Mouse (Mus musculus) forebrain, embryonic 16.5 days (tissue): ENCODE measurements around the gene Tppp2. TPM values are rescaled to one million over a fixed set of nuclear protein-coding genes. Genes with fewer than 3 reads are reported as not detected.

ENCODE experiments used
- ATAC-seq: fragments of 200-750 bp; cut with Nextera tagmentation; 2 replicates; pipeline ENCODE4 v1.8.0; 2017; ENCODE audit warnings: mild to moderate bottlenecking, moderate library complexity
- H3K27ac ChIP-seq: fragments of 300-500 bp; sonication (generic); 2 replicates; pipeline ENCODE4 v1.5.1; 2014; ENCODE audit warnings: low read length, control low read depth
- H3K27me3 ChIP-seq: fragments of 300-500 bp; sonication (generic); replicated peaks from 2 replicates; pipeline ENCODE4 v1.6.1; 2014; ENCODE audit warnings: low read length; ENCODE audit not compliant: control insufficient read depth, insufficient read depth
- H3K36me3 ChIP-seq: fragments of 300-500 bp; sonication (generic); 2 replicates; pipeline ENCODE4 v1.6.1; 2014; ENCODE audit not compliant: control insufficient read depth, insufficient read depth
- H3K4me1 ChIP-seq: fragments of 300-500 bp; sonication (generic); replicated peaks from 2 replicates; pipeline ENCODE4 v1.6.1; 2014; ENCODE audit warnings: low read length; ENCODE audit not compliant: control insufficient read depth, insufficient read depth
- H3K4me2 ChIP-seq: fragments of 300-500 bp; sonication (generic); 2 replicates; pipeline ENCODE4 v1.6.1; 2014; ENCODE audit warnings: mild to moderate bottlenecking, low read length, control low read depth
- H3K4me3 ChIP-seq: fragments of 300-500 bp; sonication (generic); replicated peaks from 2 replicates; pipeline ENCODE4 v1.5.1; 2014; ENCODE audit warnings: mild to moderate bottlenecking, low read length, control low read depth
- H3K9ac ChIP-seq: fragments of 300-500 bp; sonication (generic); replicated peaks from 2 replicates; pipeline ENCODE4 v1.6.1; 2014; ENCODE audit warnings: low read depth, low read length, control low read depth
- H3K9me3 ChIP-seq: fragments of 300-500 bp; sonication (generic); 2 replicates; pipeline ENCODE4 v1.6.1; 2016; ENCODE audit warnings: low read length; ENCODE audit not compliant: control insufficient read depth
- WGBS: fragments of 180-500 bp; shearing (Covaris S2); extraction: QIAGEN DNeasy Blood & Tissue Kit; methylation state at CpG from one replicate; pipeline ENCODE4 v1.1.7; 2014; 5-methylcytosine and 5-hydroxymethylcytosine counted together
- polyA plus RNA-seq: library from polyadenylated mRNA; unstranded; fragments of >200 nt; fragmentation: Nextera tagmentation; extraction: Ambion mirVana; gene quantifications from 2 replicates; pipeline ENCODE4 v1.2.1, GENCODE M21; 2015

The Tppp2 gene
- polyA plus RNA-seq: not detected in 2 replicates

- no peak for ATAC-seq
- H3K9ac ChIP-seq: no peak within 1 kb of the TSS
- H3K9me3 ChIP-seq: no peaks in the 10 kb centered on the region
- no peak within 1 kb of the TSS for H3K4me2 ChIP-seq
- 87% methylated on average over 4 of the region's 4 CpGs for WGBS
- H3K27ac ChIP-seq: no peak within 1 kb of the TSS
- H3K4me3 ChIP-seq: no peak within 1 kb of the TSS
- H3K36me3 ChIP-seq: no peaks in the 10 kb centered on the region
- H3K4me1 ChIP-seq: peaks cover 20% of the 10 kb centered on the region
- H3K27me3 ChIP-seq: no peaks in the 10 kb centered on the region
These were observed at the start of gene Tppp2 for GRCm38 (mm10) chr14:51918125-51918524. TSS of gene Tppp2 (plus strand) at chr14:51918425.

GRCm38 (mm10) chr14:51870756-51871155, 47.5 kb upstream of the Tppp2 start:
- H3K36me3 ChIP-seq: no peaks in the 10 kb centered on the region
- H3K9ac ChIP-seq: no peak overlapping the region
- no peaks in the 10 kb centered on the region for H3K4me1 ChIP-seq
- H3K4me2 ChIP-seq: no peak overlapping the region
- H3K9me3 ChIP-seq: no peaks in the 10 kb centered on the region
- 80% methylated on average over 2 of the region's 2 CpGs for WGBS
- H3K4me3 ChIP-seq: no peak overlapping the region
- ATAC-seq: no peak
- H3K27ac ChIP-seq: no peak overlapping the region
- H3K27me3 ChIP-seq: no peaks in the 10 kb centered on the region

- Histone ChIP-seq H3K4me1 (no peaks in the 10 kb centered on the region), H3K36me3 (no peaks in the 10 kb centered on the region), H3K27ac (no peak overlapping the region), H3K9me3 (no peaks in the 10 kb centered on the region), H3K9ac (no peak overlapping the region), H3K4me3 (no peak overlapping the region), H3K27me3 (no peaks in the 10 kb centered on the region), H3K4me2 (no peak overlapping the region)
- WGBS: 73% methylated on average over 9 of the region's 9 CpGs
- no peak for ATAC-seq
These were observed 46.5 kb upstream of the Tppp2 start for GRCm38 (mm10) chr14:51871741-51872140.

GRCm38 (mm10) chr14:51877517-51877916, 40.7 kb upstream of the Tppp2 start:
- H3K36me3 ChIP-seq: no peaks in the 10 kb centered on the region
- no peak overlapping the region for H3K4me3 ChIP-seq
- no peaks in the 10 kb centered on the region for H3K4me1 ChIP-seq
- 85% methylated on average over 3 of the region's 3 CpGs for WGBS
- H3K9ac ChIP-seq: no peak overlapping the region
- H3K4me2 ChIP-seq: no peak overlapping the region
- no peaks in the 10 kb centered on the region for H3K27me3 ChIP-seq
- ATAC-seq: no peak
- no peak overlapping the region for H3K27ac ChIP-seq
- H3K9me3 ChIP-seq: no peaks in the 10 kb centered on the region

GRCm38 (mm10) chr14:51883527-51884030, 34.6 kb upstream of the Tppp2 start:
- Histone ChIP-seq H3K9ac (no peak overlapping the region), H3K4me3 (peak overlapping the region; percentile 77), H3K36me3 (peaks cover 5% of the 10 kb centered on the region), H3K4me2 (peak overlapping the region; percentile 83), H3K27ac (0 out of 2 replicates have a peak overlapping the region, but pooled peaks have one; percentile 6), H3K4me1 (peaks cover 14% of the 10 kb centered on the region), H3K27me3 (no peaks in the 10 kb centered on the region), H3K9me3 (no peaks in the 10 kb centered on the region)
- under 1% methylated on average over 4 of the region's 4 CpGs for WGBS
- ATAC-seq: peak; percentile 21

- H3K4me1 ChIP-seq: peaks cover 14% of the 10 kb centered on the region
- H3K9me3 ChIP-seq: no peaks in the 10 kb centered on the region
- H3K27ac ChIP-seq: peak overlapping the region; percentile 75
- H3K27me3 ChIP-seq: no peaks in the 10 kb centered on the region
- peaks cover 5% of the 10 kb centered on the region for H3K36me3 ChIP-seq
- H3K4me3 ChIP-seq: peak overlapping the region; percentile 77
- peak; percentile 26 for ATAC-seq
- H3K9ac ChIP-seq: peak overlapping the region; percentile 70
- WGBS: under 1% methylated on average over 14 of the region's 14 CpGs
- H3K4me2 ChIP-seq: peak overlapping the region; percentile 83
These were observed 34.1 kb upstream of the Tppp2 start for GRCm38 (mm10) chr14:51884031-51884544.

GRCm38 (mm10) chr14:51884598-51885331, 33.5 kb upstream of the Tppp2 start, which contains the start of gene Mettl17:
TSS of gene Mettl17 (plus strand) at chr14:51884842.
- Histone ChIP-seq H3K9ac (peak within 1 kb of the TSS; percentile 70), H3K9me3 (no peaks in the 10 kb centered on the region), H3K27me3 (no peaks in the 10 kb centered on the region), H3K4me2 (peak within 1 kb of the TSS; percentile 83), H3K4me1 (peaks cover 14% of the 10 kb centered on the region), H3K36me3 (peaks cover 10% of the 10 kb centered on the region), H3K27ac (peak within 1 kb of the TSS; percentile 75), H3K4me3 (peak within 1 kb of the TSS; percentile 77)
- under 1% methylated on average over 43 of the region's 43 CpGs for WGBS
- peak; percentile 99 for ATAC-seq

- 44% methylated on average over 6 of the region's 6 CpGs for WGBS
- no peak overlapping the region for H3K9ac ChIP-seq
- ATAC-seq: no peak
- no peaks in the 10 kb centered on the region for H3K9me3 ChIP-seq
- H3K36me3 ChIP-seq: peaks cover 16% of the 10 kb centered on the region
- peaks cover 14% of the 10 kb centered on the region for H3K4me1 ChIP-seq
- H3K4me3 ChIP-seq: peak overlapping the region; percentile 77; the same call in 1 of the 2 replicates
- no peak overlapping the region for H3K27ac ChIP-seq
- peak overlapping the region; percentile 83 for H3K4me2 ChIP-seq
- H3K27me3 ChIP-seq: no peaks in the 10 kb centered on the region
These were observed 32.2 kb upstream of the Tppp2 start for GRCm38 (mm10) chr14:51886051-51886450.

GRCm38 (mm10) chr14:51889833-51890232, 28.4 kb upstream of the Tppp2 start:
- no peak overlapping the region for H3K9ac ChIP-seq
- no peaks in the 10 kb centered on the region for H3K9me3 ChIP-seq
- WGBS: 90% methylated on average over 6 of the region's 6 CpGs
- no peak overlapping the region for H3K4me3 ChIP-seq
- peaks cover 12% of the 10 kb centered on the region for H3K4me1 ChIP-seq
- no peak overlapping the region for H3K27ac ChIP-seq
- H3K4me2 ChIP-seq: no peak overlapping the region
- no peaks in the 10 kb centered on the region for H3K27me3 ChIP-seq
- no peak for ATAC-seq
- peaks cover 26% of the 10 kb centered on the region for H3K36me3 ChIP-seq
